Mouse (Mus musculus) hindbrain, embryonic 13.5 days (tissue): Measurements from ENCODE around the gene Zc3h7b. TPM values are rescaled to one million over a fixed set of nuclear protein-coding genes. Genes with fewer than 3 reads are reported as not detected.

ENCODE experiments used
- ATAC-seq: fragments of 200-750 bp; cut with Nextera tagmentation; 2 replicates; pipeline ENCODE4 v1.8.0; 2017; ENCODE audit warnings: moderate TSS enrichment; ENCODE audit not compliant: low FRiP score
- H3K27ac ChIP-seq: fragments of 300-500 bp; sonication (generic); 2 replicates; pipeline ENCODE4 v1.5.1; 2015; ENCODE audit warnings: inconsistent platforms, mild to moderate bottlenecking, moderate library complexity
- H3K27me3 ChIP-seq: fragments of 300-500 bp; sonication (generic); 2 replicates; pipeline ENCODE4 v1.6.1; 2015; ENCODE audit warnings: mild to moderate bottlenecking, inconsistent platforms
- H3K36me3 ChIP-seq: fragments of 300-500 bp; sonication (generic); 2 replicates; pipeline ENCODE4 v1.6.1; 2015; ENCODE audit warnings: mild to moderate bottlenecking, inconsistent platforms
- H3K4me1 ChIP-seq: fragments of 300-500 bp; sonication (generic); replicated peaks from 2 replicates; pipeline ENCODE4 v1.6.1; 2015; ENCODE audit warnings: inconsistent platforms
- H3K4me2 ChIP-seq: fragments of 300-500 bp; sonication (generic); 2 replicates; pipeline ENCODE4 v1.6.1; 2015; ENCODE audit warnings: inconsistent platforms, mild to moderate bottlenecking, moderate library complexity
- H3K4me3 ChIP-seq: fragments of 300-500 bp; sonication (generic); 2 replicates; pipeline ENCODE4 v1.5.1; 2015; ENCODE audit warnings: mild to moderate bottlenecking, inconsistent platforms
- H3K9ac ChIP-seq: fragments of 300-500 bp; sonication (generic); 2 replicates; pipeline ENCODE4 v1.6.1; 2015; ENCODE audit warnings: mild to moderate bottlenecking, inconsistent platforms
- H3K9me3 ChIP-seq: fragments of 300-500 bp; sonication (generic); 2 replicates; pipeline ENCODE4 v1.6.1; 2016; ENCODE audit warnings: inconsistent platforms
- WGBS: fragments of 180-500 bp; shearing (Covaris S2); methylation state at CpG from one replicate; pipeline ENCODE4 v1.1.7; 2015; 5-methylcytosine and 5-hydroxymethylcytosine counted together
- polyA plus RNA-seq: library from polyadenylated mRNA; unstranded; fragments of >200 nt; fragmentation: Nextera tagmentation; extraction: Ambion mirVana; gene quantifications from 2 replicates; pipeline ENCODE4 v1.2.1, GENCODE M21; 2015

Gene Zc3h7b
- polyA plus RNA-seq, 1 experiment from 2014 or later, result 42.6 TPM

GRCm38 (mm10) chr15:81772431-81773120 lies 27.7 kb downstream of the Zc3h7b start:
- Histone ChIP-seq H3K9me3 (no peaks in the 10 kb centered on the region), H3K4me1 (no peaks in the 10 kb centered on the region), H3K4me3 (no peak overlapping the region), H3K4me2 (no peak overlapping the region), H3K27ac (no peak overlapping the region), H3K9ac (no peak overlapping the region), H3K27me3 (no peaks in the 10 kb centered on the region), H3K36me3 (peaks cover 92% of the 10 kb centered on the region)
- no peak for ATAC-seq
- 88% methylated on average over 20 of the region's 20 CpGs for WGBS

GRCm38 (mm10) chr15:81774505-81775171 lies 29.8 kb downstream of the Zc3h7b start:
- Histone ChIP-seq H3K36me3 (peaks cover 93% of the 10 kb centered on the region), H3K27ac (no peak overlapping the region), H3K9me3 (no peaks in the 10 kb centered on the region), H3K4me2 (no peak overlapping the region), H3K9ac (no peak overlapping the region), H3K4me1 (no peaks in the 10 kb centered on the region), H3K4me3 (no peak overlapping the region), H3K27me3 (no peaks in the 10 kb centered on the region)
- ATAC-seq, result no peak
- WGBS, result 88% methylated on average over 15 of the region's 15 CpGs

- Histone ChIP-seq H3K9me3 (no peaks in the 10 kb centered on the region), H3K36me3 (peaks cover 100% of the 10 kb centered on the region), H3K27ac (no peak overlapping the region), H3K4me1 (no peaks in the 10 kb centered on the region), H3K4me2 (no peak overlapping the region), H3K27me3 (no peaks in the 10 kb centered on the region), H3K9ac (no peak overlapping the region), H3K4me3 (no peak overlapping the region)
- no peak for ATAC-seq
- 93% methylated on average over 11 of the region's 11 CpGs for WGBS
Measured at GRCm38 (mm10) chr15:81776631-81777422, 32.0 kb downstream of the Zc3h7b start.

- H3K4me1 ChIP-seq, result no peaks in the 10 kb centered on the region
- no peak overlapping the region for H3K9ac ChIP-seq
- no peak overlapping the region for H3K27ac ChIP-seq
- no peak overlapping the region for H3K4me3 ChIP-seq
- peaks cover 99% of the 10 kb centered on the region for H3K36me3 ChIP-seq
- no peak overlapping the region for H3K4me2 ChIP-seq
- WGBS, result 75% methylated on average over 7 of the region's 7 CpGs
- ATAC-seq, result no peak
- H3K27me3 ChIP-seq, result no peaks in the 10 kb centered on the region
- H3K9me3 ChIP-seq, result no peaks in the 10 kb centered on the region
Measured at GRCm38 (mm10) chr15:81781816-81782215, 37.0 kb downstream of the Zc3h7b start.

GRCm38 (mm10) chr15:81784762-81785161 lies 39.9 kb downstream of the Zc3h7b start:
- Histone ChIP-seq H3K4me3 (no peak overlapping the region), H3K9me3 (no peaks in the 10 kb centered on the region), H3K27me3 (no peaks in the 10 kb centered on the region), H3K9ac (no peak overlapping the region), H3K36me3 (peaks cover 97% of the 10 kb centered on the region), H3K27ac (0 out of 2 replicates have a peak overlapping the region, but pooled peaks have one; percentile 48), H3K4me1 (no peaks in the 10 kb centered on the region), H3K4me2 (no peak overlapping the region)
- 75% methylated on average over 5 of the region's 5 CpGs for WGBS
- no peak for ATAC-seq

- H3K9ac ChIP-seq, result no peak overlapping the region
- H3K27ac ChIP-seq, result no peak overlapping the region
- H3K4me2 ChIP-seq, result no peak overlapping the region
- no peak overlapping the region for H3K4me3 ChIP-seq
- ATAC-seq, result no peak
- no peaks in the 10 kb centered on the region for H3K4me1 ChIP-seq
- 96% methylated on average over 8 of the region's 8 CpGs for WGBS
- H3K27me3 ChIP-seq, result no peaks in the 10 kb centered on the region
- no peaks in the 10 kb centered on the region for H3K9me3 ChIP-seq
- peaks cover 96% of the 10 kb centered on the region for H3K36me3 ChIP-seq
Measured at GRCm38 (mm10) chr15:81785701-81786100, 40.8 kb downstream of the Zc3h7b start.

- no peak overlapping the region for H3K9ac ChIP-seq
- WGBS, result 95% methylated on average over 13 of the region's 13 CpGs
- H3K27me3 ChIP-seq, result no peaks in the 10 kb centered on the region
- H3K9me3 ChIP-seq, result no peaks in the 10 kb centered on the region
- H3K4me2 ChIP-seq, result no peak overlapping the region
- no peak overlapping the region for H3K4me3 ChIP-seq
- ATAC-seq, result no peak
- H3K27ac ChIP-seq, result no peak overlapping the region
- no peaks in the 10 kb centered on the region for H3K4me1 ChIP-seq
- H3K36me3 ChIP-seq, result peaks cover 96% of the 10 kb centered on the region
Measured at GRCm38 (mm10) chr15:81787525-81787924, 42.7 kb downstream of the Zc3h7b start.

DNA sequence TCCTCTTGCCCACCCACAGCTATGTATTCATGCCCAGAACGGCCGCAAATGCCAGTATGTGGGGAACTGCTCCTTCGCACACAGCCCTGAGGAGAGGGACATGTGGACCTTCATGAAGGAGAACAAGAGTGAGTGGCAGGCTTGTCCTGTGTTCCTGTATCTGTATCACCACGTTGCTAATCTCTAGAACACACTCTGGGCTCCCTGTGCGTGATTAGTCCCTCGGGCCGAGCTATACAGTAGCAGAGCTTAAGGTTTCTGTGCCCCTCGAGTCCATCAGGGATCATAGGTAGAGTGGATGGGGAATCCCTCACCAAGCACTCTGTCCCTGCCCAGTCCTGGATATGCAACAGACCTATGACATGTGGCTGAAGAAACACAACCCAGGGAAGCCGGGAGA lies 47.6 kb downstream of the Zc3h7b start:
- Histone ChIP-seq H3K27me3 (no peaks in the 10 kb centered on the region), H3K4me1 (no peaks in the 10 kb centered on the region), H3K27ac (no peak overlapping the region), H3K4me2 (no peak overlapping the region), H3K4me3 (no peak overlapping the region), H3K36me3 (peaks cover 81% of the 10 kb centered on the region), H3K9ac (no peak overlapping the region; the same call in 1 of the 2 replicates), H3K9me3 (no peaks in the 10 kb centered on the region)
- ATAC-seq, result no peak
- WGBS, result 94% methylated on average over 9 of the region's 9 CpGs

DNA sequence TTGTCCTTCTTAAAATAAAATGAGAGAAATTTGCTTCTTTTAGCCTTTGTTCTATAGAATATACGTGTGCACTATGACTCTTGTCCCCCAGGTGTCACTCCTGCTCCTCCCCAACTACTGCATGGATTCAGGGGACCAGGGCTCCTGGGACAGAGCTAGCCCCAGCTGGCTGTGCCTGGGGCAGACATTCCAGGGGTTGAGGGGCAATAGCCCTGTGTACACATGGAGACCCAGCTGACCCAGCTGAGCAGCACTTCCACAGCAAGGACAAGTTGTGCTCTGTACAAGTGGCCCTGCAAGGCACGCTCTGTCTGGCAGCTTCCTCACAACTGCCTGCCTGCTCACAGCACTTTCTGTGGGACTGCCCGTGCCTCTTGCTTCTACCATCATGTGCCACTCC lies 51.4 kb downstream of the Zc3h7b start:
- Histone ChIP-seq H3K9ac (0 out of 2 replicates have a peak overlapping the region, but pooled peaks have one; percentile 19), H3K4me3 (no peak overlapping the region), H3K4me1 (no peaks in the 10 kb centered on the region), H3K9me3 (no peaks in the 10 kb centered on the region), H3K27ac (no peak overlapping the region), H3K27me3 (no peaks in the 10 kb centered on the region), H3K36me3 (peaks cover 54% of the 10 kb centered on the region), H3K4me2 (no peak overlapping the region)
- WGBS, result 76% methylated on average over 3 of the region's 3 CpGs
- no peak for ATAC-seq

DNA sequence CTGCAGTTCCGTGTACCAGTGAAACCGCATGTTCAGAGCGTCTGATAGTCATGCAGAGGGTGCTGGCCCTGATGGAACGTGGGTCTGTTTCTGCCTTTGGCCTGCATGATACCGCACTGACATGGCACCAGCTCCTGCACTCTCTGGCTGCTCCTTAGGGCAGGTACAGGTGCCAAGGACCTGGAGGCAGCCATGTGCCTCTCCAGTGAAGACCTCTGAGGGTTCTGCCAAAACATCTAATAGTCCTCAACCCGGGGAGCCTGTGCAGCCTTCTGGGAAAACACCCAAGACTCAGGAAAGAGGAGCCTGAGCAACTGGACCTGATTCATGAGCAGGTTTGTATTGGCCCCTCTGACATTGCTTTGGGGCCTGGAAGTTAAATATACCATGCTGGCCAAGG lies 53.0 kb downstream of the Zc3h7b start:
- H3K36me3 ChIP-seq, result peaks cover 38% of the 10 kb centered on the region
- no peak for ATAC-seq
- no peaks in the 10 kb centered on the region for H3K9me3 ChIP-seq
- H3K4me2 ChIP-seq, result no peak overlapping the region
- no peak overlapping the region for H3K9ac ChIP-seq
- no peak overlapping the region for H3K4me3 ChIP-seq
- H3K4me1 ChIP-seq, result peaks cover 11% of the 10 kb centered on the region
- no peaks in the 10 kb centered on the region for H3K27me3 ChIP-seq
- 93% methylated on average over 6 of the region's 6 CpGs for WGBS
- no peak overlapping the region for H3K27ac ChIP-seq

GRCm38 (mm10) chr15:81798421-81798820 lies 53.6 kb downstream of the Zc3h7b start:
- H3K27me3 ChIP-seq, result no peaks in the 10 kb centered on the region
- no peak overlapping the region for H3K9ac ChIP-seq
- H3K4me3 ChIP-seq, result no peak overlapping the region
- no peak for ATAC-seq
- peaks cover 17% of the 10 kb centered on the region for H3K4me1 ChIP-seq
- WGBS, result 96% methylated on average over 4 of the region's 4 CpGs
- H3K9me3 ChIP-seq, result no peaks in the 10 kb centered on the region
- H3K27ac ChIP-seq, result no peak overlapping the region
- H3K4me2 ChIP-seq, result no peak overlapping the region
- peaks cover 32% of the 10 kb centered on the region for H3K36me3 ChIP-seq

DNA sequence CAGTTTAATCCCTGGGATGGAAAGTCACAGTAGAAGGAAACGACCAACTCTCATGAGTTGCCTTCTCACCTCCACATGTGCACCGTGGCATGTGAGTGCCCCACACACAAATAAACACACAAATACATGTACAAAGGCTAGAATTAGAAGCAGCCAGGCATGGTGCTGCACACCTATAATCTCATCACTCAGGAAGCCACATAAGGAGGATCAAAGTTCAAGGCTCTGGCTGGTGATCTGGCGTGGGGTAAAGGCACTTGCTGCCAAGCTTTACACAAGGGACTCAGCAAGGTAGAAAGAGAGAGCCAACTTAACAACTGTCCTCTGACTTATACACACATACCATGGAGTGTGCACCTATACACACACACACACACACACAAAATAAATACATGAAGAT lies 55.5 kb downstream of the Zc3h7b start:
- no peaks in the 10 kb centered on the region for H3K9me3 ChIP-seq
- H3K36me3 ChIP-seq, result peaks cover 16% of the 10 kb centered on the region; the same call in 1 of the 2 replicates
- H3K27ac ChIP-seq, result no peak overlapping the region
- H3K4me1 ChIP-seq, result peaks cover 31% of the 10 kb centered on the region
- WGBS, result 78% methylated on average over 3 of the region's 3 CpGs
- no peak overlapping the region for H3K4me2 ChIP-seq
- no peak overlapping the region for H3K4me3 ChIP-seq
- H3K9ac ChIP-seq, result no peak overlapping the region
- ATAC-seq, result no peak
- H3K27me3 ChIP-seq, result no peaks in the 10 kb centered on the region
